Mouse (Mus musculus): ENCODE measurements at regions not wholly inside any gene's neighbourhood (a gene's known extent, or its start where the extent isn't known, plus 50 kb on each side); places are given as distances from the start of the nearest gene placed in this dataset.
A peak's percentile ranks its signal among the peaks of the same experiment; 100 is the strongest.

DNA sequence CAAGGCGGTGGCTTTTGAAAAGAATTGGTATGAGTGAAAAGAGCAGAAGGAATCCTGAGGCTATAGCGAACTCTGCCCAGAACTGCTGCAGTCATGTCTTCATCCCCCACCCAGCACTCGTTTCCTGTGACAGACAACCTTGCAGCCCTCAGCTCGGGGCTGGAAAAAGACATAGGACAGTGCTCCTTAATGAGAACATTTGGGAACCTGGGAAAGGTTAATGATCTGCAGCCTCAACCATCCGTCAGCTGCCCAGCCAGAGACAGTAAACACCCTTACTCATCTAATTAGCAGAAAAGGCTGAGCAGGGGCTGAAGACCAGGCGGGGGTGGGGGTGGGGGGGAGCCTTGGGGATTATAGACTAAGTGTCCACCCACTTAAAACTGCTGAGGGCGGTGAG, 76.3 kb upstream of the Arhgap36 start:
- DNase-seq (ENCODE audit: low read depth) = no peak

DNA sequence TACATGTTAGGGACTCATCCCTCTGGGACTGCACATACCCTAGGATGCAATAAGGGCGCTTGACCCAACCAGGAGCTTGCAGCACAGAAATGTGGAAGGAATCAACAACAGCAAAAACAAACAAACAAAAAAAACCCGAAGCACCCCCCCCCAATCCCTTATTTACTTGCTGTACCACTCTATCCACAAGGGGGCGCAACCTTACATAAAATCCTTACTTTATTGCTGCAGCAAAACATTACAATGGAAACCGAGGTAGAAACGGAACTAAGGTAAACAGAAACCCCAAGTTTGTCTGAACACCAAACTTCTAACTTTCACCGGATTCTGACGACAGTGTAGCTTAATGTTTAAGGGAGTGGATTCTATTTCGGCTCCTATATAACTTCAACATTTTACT, 86.7 kb upstream of the Arhgap36 start:
- peak; percentile 2 for DNase-seq (ENCODE audit: low read depth)

DNA sequence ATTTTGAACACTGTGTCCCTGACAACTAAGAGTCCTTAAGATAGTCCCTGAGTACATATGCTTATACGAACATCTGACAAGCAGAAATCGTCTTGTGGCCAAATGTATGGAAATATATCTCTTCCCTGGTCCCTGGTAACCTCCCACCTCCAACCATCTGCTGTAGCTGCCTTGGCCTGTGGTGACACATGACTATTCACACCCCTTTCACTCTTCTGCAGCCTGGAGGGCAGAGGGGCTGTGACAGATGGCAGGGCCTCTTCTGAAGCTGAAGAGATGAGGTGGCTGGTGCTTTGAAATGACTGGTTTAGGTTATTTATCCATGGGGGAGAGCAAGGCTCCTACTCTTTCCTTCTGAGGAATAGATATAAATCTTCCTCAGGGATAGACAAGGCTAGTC, 82.3 kb upstream of the Enox2 start:
- DNase-seq (ENCODE audit: low read depth) = no peak

DNA sequence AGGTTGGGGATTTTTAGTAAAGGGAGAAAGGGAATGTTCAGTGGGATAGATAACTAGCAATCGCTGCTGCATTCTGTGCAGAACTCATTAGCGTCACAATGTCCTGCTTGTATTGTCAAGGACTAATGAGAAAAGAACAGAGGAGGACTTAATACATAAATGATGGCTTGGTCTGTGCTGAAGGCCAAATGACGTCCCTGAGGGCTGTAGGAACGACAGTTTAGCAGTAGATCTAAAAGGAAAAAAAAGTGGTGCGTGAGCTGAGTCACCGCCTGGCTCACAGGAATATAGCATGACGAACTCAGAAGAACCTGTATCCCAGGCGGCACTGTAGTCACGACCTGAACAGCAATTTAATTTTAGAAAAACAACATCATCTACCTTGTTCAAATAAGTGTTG, 81.3 kb upstream of the Enox2 start:
- no peak for DNase-seq (ENCODE audit: low read depth)

DNA sequence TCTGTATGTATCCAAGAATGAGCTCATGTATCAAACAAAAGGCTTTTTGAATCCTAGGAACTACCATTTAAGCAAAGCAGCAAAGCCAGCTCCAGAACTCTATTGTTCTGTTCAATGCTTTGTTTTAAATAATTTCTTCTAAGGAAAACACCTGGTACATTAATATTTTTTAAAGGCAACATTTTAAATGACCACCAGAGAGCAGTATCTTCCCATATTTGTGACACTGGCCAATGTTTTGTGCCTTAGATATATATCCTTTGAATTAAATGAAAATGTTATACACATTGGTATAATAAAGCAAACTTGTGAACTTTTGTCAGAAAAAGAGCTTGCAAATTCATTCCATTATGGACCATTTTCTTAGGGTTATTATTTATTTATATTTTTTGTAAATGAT, 58.4 kb upstream of the Enox2 start:
- DNase-seq (ENCODE audit: low read depth) = no peak
